Mouse (Mus musculus) brain, embryonic 14.5 days (tissue): ENCODE measurements around the gene Tspo.

Experiments
- CTCF ChIP-seq: fragments of 200-500 bp; IDR thresholded peaks from 2 replicates; pipeline ENCODE4 v1.5.1; 2012; ENCODE audit warnings: inconsistent platforms, mild to moderate bottlenecking, moderate library complexity, borderline replicate concordance; ENCODE audit not compliant: insufficient read depth, insufficient read length; ENCODE audit errors: extremely low read depth
- POLR2A ChIP-seq: fragments of 200-500 bp; IDR thresholded peaks from 2 replicates; pipeline ENCODE4 v1.6.1; 2012; ENCODE audit warnings: mild to moderate bottlenecking, inconsistent platforms, borderline replicate concordance; ENCODE audit not compliant: poor library complexity, insufficient read depth, insufficient read length, severe bottlenecking; ENCODE audit errors: extremely low read depth

GRCm38 (mm10) chr15:83547144-83547543 is 16.2 kb upstream of the Tspo start:
- no peak for TF ChIP-seq CTCF
- no peak for TF ChIP-seq POLR2A
